Mouse (Mus musculus) thymus, adult 2 months (tissue): ENCODE data around the gene Abhd10.

Experiments used
- CTCF ChIP-seq: fragments of 200-500 bp; IDR thresholded peaks from 2 replicates; pipeline ENCODE4 v1.5.1; 2012; ENCODE audit warnings: mild to moderate bottlenecking, control low read depth, low read length, moderate library complexity, borderline replicate concordance; ENCODE audit not compliant: control insufficient read depth, poor library complexity, insufficient read depth; ENCODE audit errors: extremely low read depth
- POLR2A ChIP-seq: fragments of 200-500 bp; IDR thresholded peaks from 2 replicates; pipeline ENCODE4 v1.6.1; 2012; ENCODE audit warnings: mild to moderate bottlenecking, low read length, control low read depth, moderate library complexity; ENCODE audit not compliant: control insufficient read depth, poor library complexity, insufficient read depth; ENCODE audit errors: extremely low read depth

- TF ChIP-seq CTCF, result no peak
- no peak for TF ChIP-seq POLR2A
These were observed 52.6 kb downstream of the Abhd10 start for GRCm38 (mm10) chr16:45690178-45690577.
